Mouse (Mus musculus) hindbrain, embryonic 12.5 days (tissue): ENCODE measurements around the gene Slfn8. TPM values are rescaled to one million over a fixed set of nuclear protein-coding genes. Genes with fewer than 3 reads are reported as not detected.

Experiments
- microRNA-seq: library from miRNA; unstranded; fragments of <30 nt; microRNA quantifications from one replicate; pipeline ENCODE4, GENCODE M21; 2017
- polyA plus RNA-seq: library from polyadenylated mRNA; unstranded; fragments of >200 nt; fragmentation: Nextera tagmentation; extraction: Ambion mirVana; gene quantifications from 2 replicates; pipeline ENCODE4 v1.2.1, GENCODE M21; 2016

The Slfn8 gene
- polyA plus RNA-seq, 1 experiment from 2014 or later, result 0.34 TPM

Small RNAs within 50 kb of the gene (microRNA-seq; reads per million reads assigned to microRNA genes)
- gene Gm27598, result not detected
- not detected for gene Mir7679

Other genes with a start within 250 kb of the Slfn8 start
- gene Lig3, start 239.7 kb downstream of the Slfn8 start, polyA plus RNA-seq, result 49.9 and 50.1 TPM in 2 replicates
- 8.9 and 9.6 TPM in 2 replicates for gene Rffl, start 149.6 kb downstream of the Slfn8 start, polyA plus RNA-seq
- 10.9 and 12.6 TPM in 2 replicates for gene Rad51d, start 130.2 kb downstream of the Slfn8 start, polyA plus RNA-seq
- 0.65 and 0.68 TPM in 2 replicates for gene Fndc8, start 128.7 kb downstream of the Slfn8 start, polyA plus RNA-seq
- gene Nle1, start 112.4 kb downstream of the Slfn8 start, polyA plus RNA-seq, result 32.1 and 32.7 TPM in 2 replicates
- gene Unc45b, start 110.3 kb downstream of the Slfn8 start, polyA plus RNA-seq, result 1.4 and 4.1 TPM in 2 replicates
- gene Slfn5, start 69.5 kb downstream of the Slfn8 start, polyA plus RNA-seq, result 1.1 and 1.3 TPM in 2 replicates
- 10.1 and 10.9 TPM in 2 replicates for gene Slfn9, start 29.0 kb downstream of the Slfn8 start, polyA plus RNA-seq
- 1.7 and 2.4 TPM in 2 replicates for gene Slfn2, start 44.3 kb upstream of the Slfn8 start, polyA plus RNA-seq
- not detected in 2 replicates for gene Slfn1, start 96.0 kb upstream of the Slfn8 start, polyA plus RNA-seq
- gene Slfn4, start 154.4 kb upstream of the Slfn8 start, polyA plus RNA-seq, result 0.13 TPM in 1 of 2 replicates, not detected in the other
- 0.66 and 0.68 TPM in 2 replicates for gene Slfn3, start 170.5 kb upstream of the Slfn8 start, polyA plus RNA-seq